In genomic region chr10:80133226-80133849, GRCm38 (mm10) we compare ENCODE assay signal across 8 mouse cellular contexts. TPM values are rescaled to one million over a fixed set of nuclear protein-coding genes. Genes with fewer than 3 reads are reported as not detected.
DNase-seq lines count a peak whose midpoint lies in the region; ATAC-seq and TF ChIP-seq lines count a peak whose summit lies in the region.

No protein-coding gene starts in this region.

- no peaks in the 10 kb centered on the region for H3K9me3 ChIP-seq in neural tube, embryonic 12.5 days
- H3K9me3 ChIP-seq in neural tube, embryonic 15.5 days (replicated peaks): no peaks in the 10 kb centered on the region
- no peaks in the 10 kb centered on the region for H3K9me3 ChIP-seq in embryonic facial prominence, embryonic 15.5 days (replicated peaks)
- no peaks in the 10 kb centered on the region for H3K9me3 ChIP-seq in midbrain, postnatal 0 days (ENCODE audit: low read length)

- peak overlapping the region; percentile 69 for H3K27ac ChIP-seq in gastrocnemius, adult 2 months
- no peak overlapping the region for H3K27ac ChIP-seq in neural tube, embryonic 12.5 days
- no peak overlapping the region for H3K27ac ChIP-seq in neural tube, embryonic 15.5 days (replicated peaks)
- 0 out of 2 replicates have a peak overlapping the region, but pooled peaks have one; percentile 17 for H3K27ac ChIP-seq in embryonic facial prominence, embryonic 15.5 days (replicated peaks)
- H3K27ac ChIP-seq in midbrain, postnatal 0 days (ENCODE audit: low read depth, low read length): no peak overlapping the region

- peaks cover 37% of the 10 kb centered on the region for H3K4me1 ChIP-seq in neural tube, embryonic 12.5 days
- peaks cover 44% of the 10 kb centered on the region for H3K4me1 ChIP-seq in neural tube, embryonic 15.5 days
- peaks cover 45% of the 10 kb centered on the region for H3K4me1 ChIP-seq in embryonic facial prominence, embryonic 15.5 days
- H3K4me1 ChIP-seq in midbrain, postnatal 0 days (ENCODE audit: insufficient read depth, low read length): peaks cover 20% of the 10 kb centered on the region

- ATAC-seq in neural tube, embryonic 12.5 days (ENCODE audit: low FRiP score, low read depth): no peak
- ATAC-seq in neural tube, embryonic 15.5 days (ENCODE audit: low FRiP score): no peak
- ATAC-seq in embryonic facial prominence, embryonic 15.5 days (ENCODE audit: insufficient number of reproducible peaks, low FRiP score, low TSS enrichment, low read depth): no peak
- ATAC-seq in midbrain, postnatal 0 days (ENCODE audit: low FRiP score): no peak

- peak; percentile 78 for DNase-seq in gastrocnemius, adult 2 months
- DNase-seq in gastrocnemius, postnatal 4 days (ENCODE audit: low spot score in 2 of 2): no peak
- no peak for DNase-seq in midbrain, postnatal 0 days (ENCODE audit: low spot score)
- no peak for DNase-seq in frontal cortex, adult 2 months (ENCODE audit: extremely low spot score in 1 of 2, low spot score in 1 of 2)
- no peak for DNase-seq in urinary bladder, adult 2 months (ENCODE audit: low spot score)

- peak; percentile 48; the same call in 1 of the 2 replicates for TF ChIP-seq CTCF in gastrocnemius, adult 2 months (IDR thresholded peaks at IDR 0.05)
- peak; percentile 36 for TF ChIP-seq CTCF in midbrain, postnatal 0 days (IDR thresholded peaks at IDR 0.05)

- 81% methylated on average over 8 of the region's 8 CpGs for WGBS in neural tube, embryonic 12.5 days
- 73% methylated on average over 8 of the region's 8 CpGs for WGBS in neural tube, embryonic 15.5 days
- WGBS in embryonic facial prominence, embryonic 15.5 days: 65% methylated on average over 8 of the region's 8 CpGs
- WGBS in midbrain, postnatal 0 days: 63% methylated on average over 8 of the region's 8 CpGs

- H3K36me3 ChIP-seq in neural tube, embryonic 12.5 days: peaks cover 69% of the 10 kb centered on the region
- H3K36me3 ChIP-seq in neural tube, embryonic 15.5 days: peaks cover 78% of the 10 kb centered on the region
- peaks cover 66% of the 10 kb centered on the region for H3K36me3 ChIP-seq in embryonic facial prominence, embryonic 15.5 days
- peaks cover 65% of the 10 kb centered on the region for H3K36me3 ChIP-seq in midbrain, postnatal 0 days (ENCODE audit: insufficient read depth, low read length)

- no peak overlapping the region for H3K9ac ChIP-seq in neural tube, embryonic 12.5 days
- H3K9ac ChIP-seq in neural tube, embryonic 15.5 days (replicated peaks): no peak overlapping the region
- H3K9ac ChIP-seq in embryonic facial prominence, embryonic 15.5 days: no peak overlapping the region
- no peak overlapping the region for H3K9ac ChIP-seq in midbrain, postnatal 0 days (replicated peaks; ENCODE audit: low read length, poor library complexity, severe bottlenecking)

- peaks cover 54% of the 10 kb centered on the region for H3K27me3 ChIP-seq in neural tube, embryonic 12.5 days (replicated peaks)
- no peaks in the 10 kb centered on the region for H3K27me3 ChIP-seq in neural tube, embryonic 15.5 days (replicated peaks)
- H3K27me3 ChIP-seq in embryonic facial prominence, embryonic 15.5 days: peaks cover 10% of the 10 kb centered on the region
- H3K27me3 ChIP-seq in midbrain, postnatal 0 days (ENCODE audit: insufficient read depth, low read length): no peaks in the 10 kb centered on the region

- 0 out of 2 replicates have a peak overlapping the region, but pooled peaks have one; percentile 9 for H3K4me2 ChIP-seq in neural tube, embryonic 12.5 days (replicated peaks)
- H3K4me2 ChIP-seq in neural tube, embryonic 15.5 days: no peak overlapping the region
- H3K4me2 ChIP-seq in embryonic facial prominence, embryonic 15.5 days (replicated peaks): no peak overlapping the region
- no peak overlapping the region for H3K4me2 ChIP-seq in midbrain, postnatal 0 days (ENCODE audit: low read depth, low read length, poor library complexity, severe bottlenecking)

- H3K4me3 ChIP-seq in gastrocnemius, adult 2 months: no peak overlapping the region
- no peak overlapping the region for H3K4me3 ChIP-seq in neural tube, embryonic 12.5 days
- no peak overlapping the region for H3K4me3 ChIP-seq in neural tube, embryonic 15.5 days (replicated peaks)
- no peak overlapping the region for H3K4me3 ChIP-seq in embryonic facial prominence, embryonic 15.5 days (replicated peaks)
- H3K4me3 ChIP-seq in midbrain, postnatal 0 days (ENCODE audit: low read depth, low read length): no peak overlapping the region

- intact Hi-C loops in gastrocnemius, adult 2 months (cut with DNase I): loop anchor here (5.0 kb wide), 1 partner anchor 101 kb away; no protein-coding TSS in a partner anchor

RNA-seq across cellular contexts. Expression of gene Atp5d, which starts 5.1 kb away (rescaled TPM):
- 100 to 1,000 TPM; 535 to 725 TPM for total RNA-seq in gastrocnemius, adult 2 months (2021)
- total RNA-seq in gastrocnemius, postnatal 4 days (2021): 100 to 1,000 TPM; 522 to 564 TPM
- 396 and 422 TPM in 2 replicates for polyA plus RNA-seq in neural tube, embryonic 12.5 days (2016; fragmentation: Nextera tagmentation; extraction: Ambion mirVana)
- 553 and 558 TPM in 2 replicates for polyA plus RNA-seq in neural tube, embryonic 15.5 days (2015; fragmentation: Nextera tagmentation; extraction: Ambion mirVana)
- polyA plus RNA-seq in embryonic facial prominence, embryonic 15.5 days (2015; fragmentation: Nextera tagmentation; extraction: Ambion mirVana): 516 and 519 TPM in 2 replicates
- 231 and 259 TPM in 2 replicates for total RNA-seq in midbrain, postnatal 0 days (2014; rRNA removed)
- polyA plus RNA-seq in midbrain, postnatal 0 days (2015; fragmentation: Nextera tagmentation; extraction: Ambion mirVana): 607 and 661 TPM in 2 replicates
- 606 and 673 TPM in 2 replicates for polyA plus RNA-seq in frontal cortex, adult 2 months (2012; rRNA removed)
- 367 and 372 TPM in 2 replicates for polyA plus RNA-seq in urinary bladder, adult 2 months (2012; rRNA removed)

RNA-seq across cellular contexts. Expression of gene Cbarp, which starts 7.3 kb away (rescaled TPM):
- 1 to 10 TPM; 1.8 to 2.3 TPM for total RNA-seq in gastrocnemius, adult 2 months (2021)
- 1 to 10 TPM; 2.2 to 2.7 TPM for total RNA-seq in gastrocnemius, postnatal 4 days (2021)
- polyA plus RNA-seq in neural tube, embryonic 12.5 days (2016; fragmentation: Nextera tagmentation; extraction: Ambion mirVana): 26.5 and 27.3 TPM in 2 replicates
- polyA plus RNA-seq in neural tube, embryonic 15.5 days (2015; fragmentation: Nextera tagmentation; extraction: Ambion mirVana): 91.9 and 93.0 TPM in 2 replicates
- polyA plus RNA-seq in embryonic facial prominence, embryonic 15.5 days (2015; fragmentation: Nextera tagmentation; extraction: Ambion mirVana): 9.3 and 10.9 TPM in 2 replicates
- 273 and 276 TPM in 2 replicates for total RNA-seq in midbrain, postnatal 0 days (2014; rRNA removed)
- 120 and 121 TPM in 2 replicates for polyA plus RNA-seq in midbrain, postnatal 0 days (2015; fragmentation: Nextera tagmentation; extraction: Ambion mirVana)
- 252 and 288 TPM in 2 replicates for polyA plus RNA-seq in frontal cortex, adult 2 months (2012; rRNA removed)
- polyA plus RNA-seq in urinary bladder, adult 2 months (2012; rRNA removed): 9.2 and 12.2 TPM in 2 replicates

RNA-seq across cellular contexts. Expression of gene Midn, which starts 14.7 kb away (rescaled TPM):
- 10 to 100 TPM; 34.3 to 39.8 TPM for total RNA-seq in gastrocnemius, adult 2 months (2021)
- total RNA-seq in gastrocnemius, postnatal 4 days (2021): 10 to 100 TPM; 67.7 to 74.0 TPM
- 40.8 and 45.1 TPM in 2 replicates for polyA plus RNA-seq in neural tube, embryonic 12.5 days (2016; fragmentation: Nextera tagmentation; extraction: Ambion mirVana)
- 19.4 and 20.5 TPM in 2 replicates for polyA plus RNA-seq in neural tube, embryonic 15.5 days (2015; fragmentation: Nextera tagmentation; extraction: Ambion mirVana)
- 18.3 and 20.4 TPM in 2 replicates for polyA plus RNA-seq in embryonic facial prominence, embryonic 15.5 days (2015; fragmentation: Nextera tagmentation; extraction: Ambion mirVana)
- total RNA-seq in midbrain, postnatal 0 days (2014; rRNA removed): 114 and 143 TPM in 2 replicates
- polyA plus RNA-seq in midbrain, postnatal 0 days (2015; fragmentation: Nextera tagmentation; extraction: Ambion mirVana): 16.3 and 17.2 TPM in 2 replicates
- polyA plus RNA-seq in frontal cortex, adult 2 months (2012; rRNA removed): 36.5 and 43.7 TPM in 2 replicates
- 21.2 and 30.5 TPM in 2 replicates for polyA plus RNA-seq in urinary bladder, adult 2 months (2012; rRNA removed)

RNA-seq across cellular contexts. Expression of gene Stk11, which starts 17.7 kb away (rescaled TPM):
- total RNA-seq in gastrocnemius, adult 2 months (2021): 100 to 1,000 TPM; 144 to 153 TPM
- total RNA-seq in gastrocnemius, postnatal 4 days (2021): 100 to 1,000 TPM; 116 to 125 TPM
- 17.4 and 23.9 TPM in 2 replicates for polyA plus RNA-seq in neural tube, embryonic 12.5 days (2016; fragmentation: Nextera tagmentation; extraction: Ambion mirVana)
- polyA plus RNA-seq in neural tube, embryonic 15.5 days (2015; fragmentation: Nextera tagmentation; extraction: Ambion mirVana): 16.9 and 17.3 TPM in 2 replicates
- 21.3 and 27.3 TPM in 2 replicates for polyA plus RNA-seq in embryonic facial prominence, embryonic 15.5 days (2015; fragmentation: Nextera tagmentation; extraction: Ambion mirVana)
- total RNA-seq in midbrain, postnatal 0 days (2014; rRNA removed): 84.0 and 97.3 TPM in 2 replicates
- 12.3 and 12.4 TPM in 2 replicates for polyA plus RNA-seq in midbrain, postnatal 0 days (2015; fragmentation: Nextera tagmentation; extraction: Ambion mirVana)
- 93.8 and 96.3 TPM in 2 replicates for polyA plus RNA-seq in frontal cortex, adult 2 months (2012; rRNA removed)
- polyA plus RNA-seq in urinary bladder, adult 2 months (2012; rRNA removed): 77.3 and 89.9 TPM in 2 replicates

RNA-seq across cellular contexts. Expression of gene Sbno2, which starts 28.0 kb away (rescaled TPM):
- total RNA-seq in gastrocnemius, adult 2 months (2021): 1 to 10 TPM; 6.2 to 7.1 TPM
- 10 to 100 TPM; 13.0 to 13.6 TPM for total RNA-seq in gastrocnemius, postnatal 4 days (2021)
- polyA plus RNA-seq in neural tube, embryonic 12.5 days (2016; fragmentation: Nextera tagmentation; extraction: Ambion mirVana): 15.1 and 15.4 TPM in 2 replicates
- polyA plus RNA-seq in neural tube, embryonic 15.5 days (2015; fragmentation: Nextera tagmentation; extraction: Ambion mirVana): 11.7 and 12.8 TPM in 2 replicates
- polyA plus RNA-seq in embryonic facial prominence, embryonic 15.5 days (2015; fragmentation: Nextera tagmentation; extraction: Ambion mirVana): 19.4 and 19.8 TPM in 2 replicates
- 24.3 TPM in 2 replicates for total RNA-seq in midbrain, postnatal 0 days (2014; rRNA removed)
- polyA plus RNA-seq in midbrain, postnatal 0 days (2015; fragmentation: Nextera tagmentation; extraction: Ambion mirVana): 7.6 TPM in 2 replicates
- 26.6 TPM in 2 replicates for polyA plus RNA-seq in frontal cortex, adult 2 months (2012; rRNA removed)
- polyA plus RNA-seq in urinary bladder, adult 2 months (2012; rRNA removed): 34.0 and 35.4 TPM in 2 replicates

Comparison
In these comparisons a context has a peak if more than half of its experiments do, and no peak if none do; other contexts are left out.
1. H3K27ac ChIP-seq: peak in gastrocnemius, adult 2 months (single experiment) and embryonic facial prominence, embryonic 15.5 days (single experiment); none in neural tube, embryonic 12.5 days (single experiment), neural tube, embryonic 15.5 days (single experiment) and midbrain, postnatal 0 days (single experiment).